Mouse (Mus musculus) liver, embryonic 14.5 days (tissue): ENCODE results near the gene Acaa1a. TPM values are rescaled to one million over a fixed set of nuclear protein-coding genes. Genes with fewer than 3 reads are reported as not detected.

Source experiments
- ATAC-seq: fragments of 200-750 bp; cut with Nextera tagmentation; 2 replicates; pipeline ENCODE4 v1.8.0; 2017; ENCODE audit warnings: moderate number of reproducible peaks, mild to moderate bottlenecking, moderate library complexity; ENCODE audit not compliant: insufficient read depth
- DNase-seq, 3 experiments: peaks; one replicate each; pipeline ENCODE4 v3.0.0-alpha.2; 2012 to 2013; ENCODE audit warnings: low read depth in 3 of 3, low spot score in 3 of 3
- H3K27ac ChIP-seq: fragments of 300-500 bp; sonication (generic); 2 replicates; pipeline ENCODE4 v1.5.1; 2014; ENCODE audit warnings: moderate library complexity, mild to moderate bottlenecking, control low read depth, inconsistent platforms
- H3K27me3 ChIP-seq: fragments of 300-500 bp; sonication (generic); 2 replicates; pipeline ENCODE4 v1.6.1; 2014; ENCODE audit warnings: mild to moderate bottlenecking, low read length, moderate library complexity; ENCODE audit not compliant: control insufficient read depth, insufficient read depth
- H3K36me3 ChIP-seq: fragments of 300-500 bp; sonication (generic); replicated peaks from 2 replicates; pipeline ENCODE4 v1.6.1; 2014; ENCODE audit warnings: low read depth; ENCODE audit not compliant: control insufficient read depth, insufficient read depth
- H3K4me1 ChIP-seq, 2 experiments: fragments of 200-500 bp in 1 of 2; fragments of 300-500 bp in 1 of 2; sonication (generic) in 1 of 2; replicated peaks; 2 replicates each; pipeline ENCODE4 v1.6.1; 2012 to 2014; ENCODE audit warnings: antibody characterized with exemption in 1 of 2, inconsistent platforms in 1 of 2, low read length in 1 of 2; ENCODE audit not compliant: control insufficient read depth in 2 of 2, insufficient read depth in 2 of 2
- H3K4me2 ChIP-seq: fragments of 300-500 bp; sonication (generic); 2 replicates; pipeline ENCODE4 v1.6.1; 2014; ENCODE audit warnings: low read depth, mild to moderate bottlenecking, control low read depth, moderate library complexity
- H3K4me3 ChIP-seq, 2 experiments: fragments of 200-500 bp in 1 of 2; fragments of 300-500 bp in 1 of 2; sonication (generic) in 1 of 2; 2 replicates each; pipeline ENCODE4 v1.5.1; 2012 to 2014; ENCODE audit warnings: low read depth in 2 of 2, low read length in 2 of 2, mild to moderate bottlenecking in 2 of 2, control low read depth in 1 of 2, inconsistent platforms in 1 of 2, moderate library complexity in 1 of 2; ENCODE audit not compliant: insufficient read depth in 1 of 2
- H3K9ac ChIP-seq: fragments of 300-500 bp; sonication (generic); replicated peaks from 2 replicates; pipeline ENCODE4 v1.6.1; 2014; ENCODE audit warnings: mild to moderate bottlenecking, control low read depth, moderate library complexity
- H3K9me3 ChIP-seq: fragments of 300-500 bp; sonication (generic); 2 replicates; pipeline ENCODE4 v1.6.1; 2016; ENCODE audit warnings: low read length, mixed read lengths; ENCODE audit not compliant: control insufficient read depth
- CTCF ChIP-seq: IDR thresholded peaks from 2 replicates; pipeline ENCODE4 v1.5.1; 2016; ENCODE audit warnings: antibody characterized with exemption, low read depth, control low read depth
- EP300 ChIP-seq: IDR thresholded peaks from 2 replicates; pipeline ENCODE4 v1.6.1; 2016; ENCODE audit warnings: antibody characterized with exemption, low read depth
- WGBS: fragments of 180-500 bp; shearing (Covaris S2); extraction: QIAGEN DNeasy Blood & Tissue Kit; methylation state at CpG from one replicate; pipeline ENCODE4 v1.1.7; 2014; ENCODE audit not compliant: insufficient replicate concordance; 5-methylcytosine and 5-hydroxymethylcytosine counted together
- polyA plus RNA-seq, 2 experiments: library from polyadenylated mRNA; depleted of rRNA in 1 of 2; stranded (reverse) in 1 of 2; unstranded in 1 of 2; fragments of >200 nt; fragmentation: Nextera tagmentation in 1 of 2; extraction: Ambion mirVana in 1 of 2; gene quantifications; 2 replicates each; pipeline versions ENCODE4 v1.2.1 to v1.2.3; 2012 to 2014

Acaa1a gene
- polyA plus RNA-seq, 2 experiments: 26.6 to 28.4 TPM

- Histone ChIP-seq H3K4me2 (no peak overlapping the region), H3K9ac (no peak overlapping the region), H3K9me3 (no peaks in the 10 kb centered on the region), H3K27me3 (no peaks in the 10 kb centered on the region), H3K4me3 (no peak overlapping the region), H3K4me1 (no peaks in the 10 kb centered on the region), H3K36me3 (no peaks in the 10 kb centered on the region), H3K27ac (no peak overlapping the region)
- DNase-seq (no peak), ATAC-seq (no peak)
- WGBS: 68% methylated on average over 3 of the region's 3 CpGs
- no peak for TF ChIP-seq EP300
- no peak for TF ChIP-seq CTCF
Observed at GRCm38 (mm10) chr9:119375008-119375407, 35.5 kb downstream of the Acaa1a start.

- no peak overlapping the region for H3K9ac ChIP-seq
- H3K36me3 ChIP-seq: no peaks in the 10 kb centered on the region
- no peaks in the 10 kb centered on the region for H3K4me1 ChIP-seq
- no peak for TF ChIP-seq CTCF
- TF ChIP-seq EP300: no peak
- no peaks in the 10 kb centered on the region for H3K9me3 ChIP-seq
- ATAC-seq (no peak), DNase-seq (no peak)
- H3K4me2 ChIP-seq: no peak overlapping the region
- no peak overlapping the region for H3K27ac ChIP-seq
- 68% methylated on average over 6 of the region's 6 CpGs for WGBS
- no peaks in the 10 kb centered on the region for H3K27me3 ChIP-seq
- no peak overlapping the region for H3K4me3 ChIP-seq
Observed at GRCm38 (mm10) chr9:119375556-119375955, 36.1 kb downstream of the Acaa1a start.

- H3K4me3 ChIP-seq: no peak overlapping the region
- no peaks in the 10 kb centered on the region for H3K9me3 ChIP-seq
- no peaks in the 10 kb centered on the region for H3K27me3 ChIP-seq
- WGBS: 66% methylated on average over 4 of the region's 4 CpGs
- H3K4me2 ChIP-seq: no peak overlapping the region
- H3K9ac ChIP-seq: no peak overlapping the region
- no peak overlapping the region for H3K27ac ChIP-seq
- no peaks in the 10 kb centered on the region for H3K36me3 ChIP-seq
- no peaks in the 10 kb centered on the region for H3K4me1 ChIP-seq
- DNase-seq: no peak
- TF ChIP-seq CTCF (no peak), EP300 (no peak)
- no peak for ATAC-seq
Observed at GRCm38 (mm10) chr9:119378231-119378630, 38.8 kb downstream of the Acaa1a start.

DNA sequence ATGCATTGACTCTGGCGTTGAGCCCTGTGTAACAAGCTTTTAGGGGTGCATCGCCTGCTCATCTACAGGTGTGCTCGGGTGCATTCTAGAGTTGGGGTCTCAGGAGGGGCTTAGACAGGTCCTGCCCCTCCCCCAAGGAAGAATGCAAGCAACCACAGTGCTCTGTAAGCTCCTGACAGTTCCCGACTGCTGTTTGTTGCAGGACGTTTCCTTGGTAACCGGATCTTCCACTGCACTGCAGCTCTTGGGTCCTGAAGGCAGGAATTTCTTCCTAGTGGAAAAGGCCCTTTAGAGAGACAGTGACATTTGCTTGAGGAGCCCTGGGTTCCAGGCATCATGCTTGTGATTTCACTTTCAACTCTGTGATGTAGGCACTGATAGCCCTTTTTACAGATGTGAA, 43.1 kb downstream of the Acaa1a start:
- DNase-seq: no peak
- Histone ChIP-seq H3K27me3 (no peaks in the 10 kb centered on the region), H3K36me3 (no peaks in the 10 kb centered on the region), H3K9ac (no peak overlapping the region), H3K9me3 (no peaks in the 10 kb centered on the region), H3K27ac (no peak overlapping the region), H3K4me1 (no peaks in the 10 kb centered on the region), H3K4me3 (no peak overlapping the region), H3K4me2 (no peak overlapping the region)
- TF ChIP-seq CTCF (no peak), EP300 (no peak)
- ATAC-seq: no peak
- 60% methylated on average over 6 of the region's 6 CpGs for WGBS

GRCm38 (mm10) chr9:119388956-119389355, 49.5 kb downstream of the Acaa1a start:
- Histone ChIP-seq H3K27me3 (no peaks in the 10 kb centered on the region), H3K27ac (no peak overlapping the region), H3K36me3 (no peaks in the 10 kb centered on the region), H3K9ac (no peak overlapping the region), H3K9me3 (no peaks in the 10 kb centered on the region), H3K4me3 (no peak overlapping the region), H3K4me1 (no peaks in the 10 kb centered on the region), H3K4me2 (no peak overlapping the region)
- ATAC-seq: no peak
- TF ChIP-seq CTCF: no peak
- TF ChIP-seq EP300: no peak
- 45% methylated on average over 5 of the region's 5 CpGs for WGBS
- DNase-seq: no peak
